Mouse (Mus musculus): ENCODE results near the gene Gm49393.
"Not testable (repeated sequence)": the region's sequence is repeated elsewhere in the genome, so short reads cannot be mapped to it uniquely, and the experiment has no call there.

Gene Gm49393

DNA sequence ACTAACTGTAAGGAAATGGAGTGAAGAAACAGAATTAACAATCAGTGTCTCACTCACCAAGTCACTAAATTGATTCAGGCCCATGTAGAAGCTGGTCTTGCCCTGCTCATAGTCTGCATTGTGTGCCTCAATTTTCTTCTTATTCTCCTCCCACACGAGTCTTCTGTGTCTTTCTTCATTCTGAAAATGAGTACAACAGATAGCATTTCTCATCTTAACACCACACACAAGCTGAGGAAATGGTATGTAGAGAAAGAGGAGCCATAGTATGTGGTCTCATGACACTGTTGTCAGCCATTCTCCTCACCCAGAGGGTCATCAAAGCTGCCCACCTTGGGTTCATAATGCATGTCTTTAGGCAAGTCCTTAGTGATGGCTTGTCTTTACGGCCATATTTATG, at the start of gene Gm49393:
Gm49393 (minus strand) TSS at position 101 of the 400 bp plus-strand sequence.
- in situ Hi-C loops (cut with MboI, MseI), result loop anchor here (10.0 to 25.0 kb wide), 2 partner anchors 298 to 1359 kb away; no protein-coding TSS in a partner anchor

DNA sequence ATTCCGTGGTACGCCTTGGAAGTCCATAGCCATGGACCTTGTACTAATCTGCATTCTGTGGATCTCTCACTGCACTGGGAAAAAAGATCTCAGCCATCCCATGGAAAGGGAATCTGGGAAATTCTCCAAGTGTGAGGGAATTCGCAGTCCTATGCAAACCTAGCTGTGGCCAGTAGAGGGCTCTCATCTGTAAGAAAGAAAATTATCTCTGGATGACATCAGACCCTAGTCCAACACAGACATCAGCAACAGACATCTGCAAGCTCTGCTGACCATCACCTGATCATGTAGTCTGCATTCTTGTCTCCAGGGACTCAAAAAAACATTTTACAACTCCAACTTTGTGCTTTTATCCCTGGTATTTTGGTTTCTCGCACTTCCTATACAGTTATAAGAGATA, 36.9 kb upstream of the Gm49393 start:
- in situ Hi-C loops (cut with MboI, MseI), result loop anchor here in 1 of 2 experiments (25.0 kb wide), 1 partner anchor 1110 kb away; no protein-coding TSS in a partner anchor

DNA sequence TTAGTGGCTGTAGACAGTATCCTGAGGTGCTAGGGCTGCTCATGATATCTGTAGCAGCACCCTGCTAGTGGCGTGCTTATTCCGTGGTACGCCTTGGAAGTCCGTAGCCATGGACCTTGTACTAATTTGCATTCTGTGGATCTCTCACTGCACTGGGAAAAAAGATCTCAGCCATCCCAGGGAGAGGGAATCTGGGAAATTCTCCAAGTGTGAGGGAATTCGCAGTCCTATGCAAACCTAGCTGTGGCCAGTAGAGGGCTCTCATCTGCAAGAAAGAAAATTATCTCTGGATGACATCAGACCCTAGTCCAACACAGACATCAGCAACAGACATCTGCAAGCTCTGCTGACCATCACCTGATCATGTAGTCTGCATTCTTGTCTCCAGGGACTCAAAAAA, 28.6 kb upstream of the Gm49393 start:
- in situ Hi-C loops (cut with MboI, MseI), result loop anchor here in 1 of 2 experiments (10.0 to 25.0 kb wide), 2 partner anchors 139 to 1102 kb away; no protein-coding TSS in a partner anchor

DNA sequence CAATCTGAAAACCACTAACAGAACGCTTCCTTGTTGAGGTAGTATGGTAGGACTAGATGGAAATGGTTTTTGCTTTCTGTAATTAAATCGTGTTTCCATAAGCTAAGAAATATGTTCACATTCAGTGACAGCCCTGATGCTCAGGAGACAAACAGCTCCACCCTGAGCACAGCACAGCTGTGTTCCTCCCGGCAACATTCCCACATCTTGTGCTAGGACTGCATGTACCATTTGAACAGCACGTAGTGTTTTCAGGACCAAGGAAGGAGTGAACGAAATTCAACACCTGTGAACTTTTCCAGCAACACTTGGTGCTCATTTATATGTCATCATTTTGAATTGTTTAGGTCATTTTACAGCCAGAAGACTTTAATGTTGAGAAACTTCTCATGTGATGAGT, 26.3 kb upstream of the Gm49393 start:
- in situ Hi-C loops (cut with MboI, MseI), result loop anchor here in 1 of 2 experiments (10.0 to 25.0 kb wide), 2 partner anchors 137 to 1099 kb away; no protein-coding TSS in a partner anchor

DNA sequence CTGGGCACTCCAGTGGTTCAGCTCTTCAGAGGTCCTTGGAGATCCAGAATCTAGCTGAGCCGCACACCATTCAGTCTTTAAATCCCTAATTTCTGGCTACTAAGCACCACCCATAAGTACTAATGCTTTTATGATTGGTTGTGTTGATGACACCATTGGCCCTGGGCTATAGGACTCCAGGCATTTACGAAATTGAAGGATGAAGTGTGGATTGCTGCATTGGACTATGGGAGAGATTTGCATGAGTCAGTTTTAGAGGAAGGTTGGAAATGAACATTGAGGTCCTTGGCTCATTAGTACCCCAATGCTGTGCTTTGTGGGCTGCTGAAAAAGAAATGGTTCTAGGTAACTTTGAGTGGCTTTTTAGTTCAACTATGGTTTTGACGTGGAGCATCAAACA, 6.5 kb upstream of the Gm49393 start, which contains the start of gene Tpbpa:
Tpbpa (minus strand) TSS at position 101 of the 400 bp plus-strand sequence.
- in situ Hi-C loops (cut with MboI, MseI), result loop anchor here in 1 of 2 experiments (5.0 to 25.0 kb wide), 2 partner anchors 50 to 305 kb away; no protein-coding TSS in a partner anchor

DNA sequence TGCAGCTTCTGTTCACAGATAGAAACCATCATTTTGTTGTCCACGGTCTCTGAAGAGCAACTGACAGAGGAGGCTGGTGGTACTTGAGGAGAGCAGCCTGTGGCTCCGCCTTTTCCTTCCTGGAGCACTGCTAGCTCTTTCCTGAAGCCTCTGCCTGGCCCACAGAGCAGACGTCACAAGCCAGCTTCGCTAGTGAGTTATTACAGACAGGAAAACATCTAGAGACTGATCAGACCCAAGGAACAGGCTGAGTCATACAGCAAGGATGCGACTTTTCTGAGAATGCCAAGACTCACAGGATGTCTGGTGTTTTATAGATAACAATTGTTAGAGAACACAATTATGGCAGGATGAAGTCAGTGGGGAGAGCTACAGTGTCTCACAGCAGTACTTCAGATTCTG, 1.1 kb upstream of the Gm49393 start, which contains the start of the genes Gm49391 and Ctla2a:
Gm49391 (minus strand) TSS at position 72 of the 402 bp plus-strand sequence.
Ctla2a (minus strand) TSS at position 126 of the 402 bp plus-strand sequence.
- in situ Hi-C loops (cut with MboI, MseI), result loop anchor here (10.0 to 25.0 kb wide), 2 partner anchors 299 to 1358 kb away; no protein-coding TSS in a partner anchor

DNA sequence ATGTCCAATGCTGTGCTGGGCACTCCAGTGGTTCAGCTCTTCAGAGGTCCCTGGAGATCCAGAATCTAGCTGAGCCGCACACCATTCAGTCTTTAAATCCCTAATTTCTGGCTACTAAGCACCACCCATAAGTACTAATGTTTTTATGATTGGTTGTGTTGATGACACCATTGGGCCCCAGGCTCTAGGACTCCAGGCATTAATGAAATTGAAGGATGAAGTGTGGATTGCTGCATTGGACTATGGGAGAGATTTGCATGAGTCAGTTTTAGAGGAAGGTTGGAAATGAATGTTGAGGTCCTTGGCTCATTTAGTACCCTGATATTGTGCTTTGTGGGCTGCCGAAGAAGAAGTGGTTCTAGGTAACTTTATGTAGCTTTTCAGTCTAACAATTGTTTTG, 30.6 kb downstream of the Gm49393 start, which contains the start of gene Tpbpb:
Tpbpb (minus strand) TSS at position 101 of the 400 bp plus-strand sequence.
- in situ Hi-C loops (cut with MboI, MseI), result not testable (repeated sequence)

DNA sequence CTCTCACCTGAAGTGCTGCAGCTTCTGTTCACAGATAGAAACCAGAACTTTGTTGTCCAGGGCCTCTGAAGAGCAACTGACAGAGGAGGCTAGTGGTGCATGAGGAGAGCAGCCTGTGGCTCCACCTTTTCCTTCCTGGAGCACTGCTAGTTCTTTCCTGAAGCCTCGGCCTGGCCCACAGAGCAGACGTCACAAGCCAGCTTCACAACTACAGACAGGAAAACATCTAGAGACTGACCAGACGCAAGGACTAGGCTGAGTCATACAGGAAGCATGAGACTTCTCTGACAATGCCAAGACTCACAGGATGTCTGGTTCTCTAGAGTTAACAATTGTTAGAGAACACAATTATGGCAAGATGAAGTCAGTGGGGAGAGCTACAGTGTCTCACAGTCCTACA, 38.1 kb downstream of the Gm49393 start, which contains the start of gene Ctla2b:
Ctla2b (minus strand) TSS at position 120 of the 400 bp plus-strand sequence.
- in situ Hi-C loops (cut with MboI, MseI), result loop anchor here (5.0 to 10.0 kb wide), 2 partner anchors 45 to 1717 kb away; no protein-coding TSS in a partner anchor

DNA sequence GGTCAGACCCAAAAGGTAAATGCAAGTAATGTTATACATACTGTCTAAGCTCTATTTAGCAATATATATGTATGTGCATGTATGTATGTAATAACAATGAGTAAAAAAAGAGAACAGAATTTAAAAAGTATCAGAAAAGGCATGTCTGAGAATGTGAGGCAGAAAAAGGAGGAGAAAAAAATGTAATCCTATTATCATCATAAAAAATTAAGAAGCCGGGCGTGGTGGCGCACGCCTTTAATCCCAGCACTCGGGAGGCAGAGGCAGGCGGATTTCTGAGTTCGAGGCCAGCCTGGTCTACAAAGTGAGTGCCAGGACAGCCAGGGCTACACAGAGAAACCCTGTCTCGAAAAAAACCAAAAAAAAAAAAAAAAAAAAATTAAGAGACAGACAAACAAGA, 38.6 kb downstream of the Gm49393 start, which contains the start of gene Gm49392:
Gm49392 (minus strand) TSS at position 101 of the 400 bp plus-strand sequence.
- in situ Hi-C loops (cut with MboI, MseI), result loop anchor here (5.0 to 10.0 kb wide), 2 partner anchors 44 to 1718 kb away; no protein-coding TSS in a partner anchor

DNA sequence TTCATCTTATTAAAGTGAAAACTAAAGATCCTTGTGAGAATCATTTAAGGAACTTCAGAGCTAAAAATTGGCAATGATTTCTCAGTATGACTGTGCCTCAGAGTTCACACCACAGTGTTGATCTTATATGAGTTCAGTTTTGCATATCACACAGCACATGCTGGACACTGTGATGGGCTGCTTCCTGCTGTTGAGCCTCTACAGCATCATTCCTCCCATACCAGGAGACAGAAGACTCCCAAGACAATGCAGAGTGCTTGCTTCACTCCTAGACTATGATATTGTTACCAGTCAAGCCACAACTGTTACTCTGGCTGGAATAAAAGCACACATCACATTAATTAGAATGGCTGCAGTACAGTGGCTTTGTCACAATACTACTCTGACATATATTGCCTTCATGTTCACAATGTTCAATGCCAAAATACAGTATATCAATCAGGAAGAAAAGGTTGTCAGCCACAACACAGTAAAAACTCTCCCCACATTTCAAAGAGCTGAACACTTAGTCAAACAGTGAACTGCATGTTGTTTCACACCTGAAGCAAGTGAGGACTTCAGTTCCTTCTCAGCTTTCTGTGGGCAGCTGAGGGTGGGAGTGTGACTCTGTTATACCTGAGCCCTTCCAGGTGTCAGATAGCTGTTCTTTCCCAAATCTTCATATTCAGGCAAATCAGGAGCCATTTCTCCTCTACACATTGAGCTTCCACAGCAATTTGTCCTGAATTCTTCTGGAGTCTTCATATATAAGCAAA, 39.8 kb downstream of the Gm49393 start:
- in situ Hi-C loops (cut with MboI, MseI), result loop anchor here (5.0 to 10.0 kb wide), 2 partner anchors 43 to 1719 kb away; no protein-coding TSS in a partner anchor

DNA sequence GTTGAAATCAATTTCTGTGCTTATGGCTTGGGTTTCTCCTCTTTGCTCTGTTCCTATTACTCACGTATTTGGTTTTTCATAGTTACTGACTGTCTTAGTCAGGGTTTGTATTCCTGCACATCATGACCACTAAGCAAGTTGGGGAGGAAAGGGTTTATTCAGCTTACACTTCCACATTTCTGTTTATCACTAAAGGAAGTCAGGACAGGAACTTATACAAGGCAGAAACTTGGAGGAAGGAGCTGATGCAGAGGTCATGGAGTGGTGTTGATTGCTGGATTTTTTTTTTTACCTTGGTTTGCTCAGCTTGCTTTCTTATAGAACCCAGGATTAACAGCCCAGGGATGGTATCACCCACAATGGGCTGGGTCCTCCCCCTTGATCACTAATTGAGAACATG, 43.1 kb downstream of the Gm49393 start:
- in situ Hi-C loops (cut with MboI, MseI), result loop anchor here (5.0 to 10.0 kb wide), 2 partner anchors 50 to 1722 kb away; partner anchors contain the start of gene Tpbpa (in 1 of the 2)

DNA sequence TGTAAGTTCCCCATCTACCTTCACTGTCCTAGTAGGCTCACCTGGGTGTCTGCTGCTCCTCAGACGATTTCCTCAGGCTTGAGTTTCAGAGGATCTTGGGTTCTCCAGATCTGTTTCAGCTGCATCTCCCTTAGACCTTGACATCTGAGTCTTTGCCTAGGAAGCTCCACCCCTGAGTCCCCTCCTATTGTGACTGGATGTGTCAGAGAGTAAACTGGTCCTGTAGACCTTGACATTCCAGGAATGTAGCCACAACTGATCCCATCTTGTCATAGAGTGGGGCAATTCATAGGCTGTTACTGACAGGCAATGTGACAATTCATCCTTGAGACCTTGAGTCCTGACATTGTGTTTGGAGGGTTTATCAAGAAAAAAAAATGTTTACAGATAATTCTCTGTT, 71.1 kb downstream of the Gm49393 start, which contains the start of gene 4930486L24Rik:
4930486L24Rik (minus strand) TSS at position 195 of the 400 bp plus-strand sequence.
- in situ Hi-C loops (cut with MboI, MseI), result no loop called here

DNA sequence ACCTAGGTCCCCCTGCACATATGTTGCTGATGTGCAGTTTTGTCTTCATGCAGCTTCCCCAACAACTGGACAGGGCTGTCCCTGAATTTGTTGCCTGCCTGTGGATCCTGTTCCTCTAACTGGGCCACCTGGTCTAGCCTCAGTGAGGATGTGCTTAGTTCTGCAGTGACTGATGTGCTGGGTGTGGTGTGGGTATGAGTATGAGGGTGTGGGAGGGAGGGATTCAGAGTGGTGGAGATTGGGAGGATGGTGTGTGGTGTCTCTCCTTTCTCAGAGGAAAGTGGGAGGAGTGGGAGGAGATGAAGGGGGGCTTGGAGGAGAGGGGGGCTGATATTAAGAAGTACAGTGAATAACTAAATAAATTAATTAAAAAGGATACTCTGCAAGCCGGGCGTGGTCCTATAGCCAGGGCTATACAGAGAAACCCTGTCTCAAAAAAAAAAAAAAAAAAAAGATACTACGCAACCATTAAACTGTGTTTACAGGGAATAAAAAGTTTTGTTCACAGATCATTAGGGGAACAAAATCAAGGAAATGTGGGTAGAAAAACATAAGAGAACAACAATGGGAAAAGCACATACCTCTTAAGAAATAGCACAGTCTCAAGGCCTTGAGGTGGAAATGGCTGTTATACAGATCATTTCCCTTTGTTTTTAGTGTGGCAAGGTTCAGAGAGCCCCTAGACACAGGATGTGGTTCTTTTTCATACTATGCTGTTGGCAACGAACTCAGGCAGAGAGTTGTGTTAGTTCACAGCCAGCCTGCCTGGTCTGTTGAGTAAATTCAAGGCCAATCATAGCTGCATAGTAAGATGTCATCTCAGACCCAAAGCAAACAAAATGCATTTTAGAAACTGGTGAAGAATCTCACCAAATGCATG, 86.9 kb downstream of the Gm49393 start:
- in situ Hi-C loops (cut with MboI, MseI), result no loop called here

DNA sequence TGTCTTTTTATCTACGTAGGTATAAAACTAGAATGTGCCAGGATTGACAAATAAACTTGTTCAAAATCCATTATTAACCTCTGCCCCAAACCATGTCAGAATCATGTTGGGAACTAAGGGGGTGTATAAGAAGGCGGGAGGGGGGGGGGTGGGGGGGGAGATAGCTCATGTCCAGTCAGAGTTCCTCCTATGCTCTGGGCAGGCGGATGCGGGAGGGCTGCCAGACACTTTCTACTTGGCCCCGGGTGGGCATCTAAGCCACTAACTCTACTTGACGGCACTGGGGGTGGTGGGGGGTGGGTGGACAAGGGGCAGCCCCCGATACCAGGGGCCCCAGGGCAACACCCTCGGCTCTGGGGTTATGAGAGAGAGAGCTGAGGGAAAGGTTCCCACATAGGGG, 92.2 kb downstream of the Gm49393 start:
- in situ Hi-C loops (cut with MboI, MseI), result no loop called here

DNA sequence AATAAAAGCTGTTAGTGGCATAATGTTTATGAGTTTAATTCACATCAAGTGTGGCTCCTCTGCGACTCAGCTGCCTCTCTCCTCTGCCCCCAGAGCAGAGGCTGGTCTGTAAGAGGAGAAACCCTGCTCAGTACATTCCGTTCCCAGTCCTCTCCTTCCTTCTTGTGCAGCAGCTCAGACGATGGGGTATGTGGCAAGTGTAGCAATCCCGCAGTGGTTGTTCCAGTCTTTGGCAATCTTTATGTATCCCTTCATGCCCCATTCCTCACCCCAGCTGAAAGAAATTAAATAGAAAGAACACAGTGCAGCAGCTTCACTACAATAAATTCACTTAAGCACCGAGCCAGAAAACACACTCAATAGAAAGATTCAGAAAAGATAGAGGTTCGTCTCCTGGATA, 92.7 kb downstream of the Gm49393 start:
- in situ Hi-C loops (cut with MboI, MseI), result no loop called here

DNA sequence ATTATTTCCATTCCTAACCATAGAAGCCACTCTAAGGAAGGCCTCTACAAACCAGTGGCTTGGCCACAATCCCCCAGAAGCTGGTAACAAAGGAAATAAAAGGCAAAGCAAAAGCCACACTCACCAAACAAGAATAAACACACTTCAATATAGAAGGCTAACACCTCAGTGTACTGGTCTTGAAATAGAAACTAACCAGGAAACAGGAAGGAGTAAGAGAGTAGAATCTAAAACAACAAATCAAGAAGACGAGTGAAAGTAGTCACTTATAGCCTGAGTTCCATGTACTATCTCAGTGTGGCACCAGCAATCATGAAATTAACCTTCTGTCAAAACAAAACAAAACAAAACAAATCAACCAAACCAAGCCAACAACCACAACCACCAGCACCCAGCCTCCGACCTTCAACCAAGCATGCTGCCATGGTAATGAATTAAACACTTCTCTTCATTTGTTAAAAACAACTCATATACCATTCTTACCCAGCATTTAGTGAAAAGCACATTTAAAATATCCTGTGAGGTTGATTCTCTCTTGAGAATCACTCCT, 96.0 kb downstream of the Gm49393 start:
- in situ Hi-C loops (cut with MboI, MseI), result no loop called here

DNA sequence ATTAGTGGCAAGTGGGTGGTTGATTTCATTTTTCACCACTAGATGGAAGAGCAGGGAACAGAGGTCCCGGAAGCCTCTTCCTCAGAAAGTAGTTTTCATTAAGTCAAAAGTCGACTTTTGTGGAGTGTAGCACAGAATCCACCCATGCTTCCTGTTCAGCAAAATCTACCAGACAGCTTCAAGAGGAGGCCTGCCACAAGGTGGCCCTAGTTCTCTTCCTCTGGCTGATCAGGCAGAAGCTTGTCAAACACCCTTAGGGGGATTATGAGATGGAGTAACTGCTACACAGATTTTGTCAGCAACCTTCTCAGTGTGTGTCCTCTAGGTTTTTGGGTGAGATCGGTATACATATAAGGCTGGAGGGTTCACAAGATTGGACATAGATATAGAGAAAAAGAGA, 109.3 kb downstream of the Gm49393 start:
- in situ Hi-C loops (cut with MboI, MseI), result loop anchor here (10.0 kb wide), 2 partner anchors 139 to 419 kb away; no protein-coding TSS in a partner anchor

DNA sequence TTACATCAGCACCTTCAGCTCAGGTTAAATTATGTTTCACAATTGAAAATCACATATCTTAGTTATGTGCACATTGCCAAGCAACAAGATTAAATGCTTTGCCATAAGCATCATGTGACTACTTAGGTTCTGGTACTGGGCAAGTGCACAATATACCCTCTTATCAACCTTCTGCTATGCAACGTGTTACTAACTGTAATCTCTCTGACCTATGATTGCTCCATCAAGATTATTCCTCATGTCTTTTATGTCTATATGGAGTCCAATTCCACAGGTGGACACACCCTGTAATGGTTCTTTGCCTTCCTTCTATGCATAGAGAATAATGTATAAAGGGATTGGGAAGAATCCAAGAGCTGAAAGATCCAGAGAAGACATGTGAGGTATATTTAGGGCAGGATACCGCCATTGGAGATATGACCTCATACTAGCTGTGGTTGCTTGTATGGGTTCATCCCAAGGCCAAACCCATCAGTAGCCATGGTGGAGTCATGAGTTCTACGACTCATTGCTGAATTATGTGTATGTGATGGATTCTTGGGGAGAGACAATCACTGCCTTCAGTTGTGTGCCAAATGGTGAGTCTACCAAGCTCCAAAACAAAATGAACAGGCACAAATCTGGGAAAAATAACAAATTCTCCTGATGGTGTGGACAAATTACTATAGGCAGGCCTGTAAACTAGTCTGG, 114.8 kb downstream of the Gm49393 start:
- in situ Hi-C loops (cut with MboI, MseI), result loop anchor here (10.0 kb wide), 2 partner anchors 144 to 424 kb away; no protein-coding TSS in a partner anchor

DNA sequence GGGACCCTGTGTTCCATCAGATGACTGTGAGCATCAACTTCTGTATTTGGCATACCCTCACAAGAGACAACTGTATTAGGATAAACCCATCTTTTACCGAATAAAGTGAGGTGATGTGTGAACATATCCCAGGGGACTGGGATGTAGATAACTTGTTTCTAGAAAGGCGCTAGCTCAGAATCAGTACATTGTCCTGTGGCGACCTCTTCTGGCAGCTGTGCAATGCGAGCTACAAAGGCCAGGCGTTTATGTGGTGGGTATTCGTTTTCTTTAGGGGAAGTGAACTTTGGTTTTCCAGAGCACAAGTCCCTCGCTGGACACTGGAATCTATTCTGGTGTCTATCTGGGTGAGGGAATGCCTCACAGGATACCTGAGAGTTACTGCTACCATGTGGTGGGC, 115.9 kb downstream of the Gm49393 start:
- in situ Hi-C loops (cut with MboI, MseI), result no loop called here

DNA sequence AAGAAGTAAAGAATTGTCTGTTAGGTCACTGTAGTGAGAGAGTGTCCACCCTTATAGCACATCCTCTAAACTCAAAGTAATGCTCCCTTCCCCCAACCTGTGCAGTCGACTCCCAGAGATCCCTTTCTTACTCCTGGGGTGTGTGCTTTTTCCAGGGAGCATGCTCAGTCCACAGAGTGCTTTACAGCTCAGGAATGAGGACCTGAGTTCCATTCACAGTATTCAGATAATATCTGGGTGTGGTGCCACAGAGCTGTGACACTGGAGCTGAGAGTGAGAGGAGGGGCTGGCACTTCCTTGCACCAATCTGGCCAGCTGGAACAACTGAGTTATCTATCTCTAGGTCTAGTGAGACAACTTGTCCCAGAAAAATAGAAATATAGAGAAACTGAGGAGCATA, 121.7 kb downstream of the Gm49393 start:
- in situ Hi-C loops (cut with MboI, MseI), result no loop called here

All from T-helper 17 cell (primary cell).